Mouse (Mus musculus): ENCODE data around the gene Swt1.
"Not testable (repeated sequence)": the region's sequence is repeated elsewhere in the genome, so short reads cannot be mapped to it uniquely, and the experiment has no call there.

Swt1 gene

GRCm38 (mm10) chr1:151367721-151368324 lies 60.4 kb downstream of the Swt1 start:
- no peak for DNase-seq (ENCODE audit: low read depth, low spot score)

GRCm38 (mm10) chr1:151366944-151367605 lies 61.2 kb downstream of the Swt1 start:
- no peak for DNase-seq (ENCODE audit: low read depth, low spot score)

DNA sequence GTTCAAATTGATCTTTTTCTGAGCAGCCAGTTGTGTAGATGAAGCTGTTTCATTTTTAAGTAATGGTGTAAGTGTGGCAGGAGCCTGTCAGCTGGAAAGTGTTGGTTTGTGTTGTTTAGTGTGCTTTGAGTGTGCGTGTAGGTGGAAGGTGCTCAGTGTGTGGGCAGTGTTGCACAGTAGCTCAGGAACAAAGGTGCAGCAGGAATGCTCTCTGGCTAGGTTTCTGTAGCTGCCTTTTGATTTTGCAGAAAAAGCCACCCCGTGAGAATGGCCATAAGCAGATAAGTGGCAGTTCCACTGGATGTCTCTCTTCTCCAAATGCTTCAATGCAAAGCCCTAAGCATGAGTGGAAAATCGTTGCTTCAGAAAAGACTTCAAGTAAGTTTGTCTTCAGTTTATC lies 68.9 kb downstream of the Swt1 start:
- DNase-seq (ENCODE audit: low read depth, low spot score), result no peak

DNA sequence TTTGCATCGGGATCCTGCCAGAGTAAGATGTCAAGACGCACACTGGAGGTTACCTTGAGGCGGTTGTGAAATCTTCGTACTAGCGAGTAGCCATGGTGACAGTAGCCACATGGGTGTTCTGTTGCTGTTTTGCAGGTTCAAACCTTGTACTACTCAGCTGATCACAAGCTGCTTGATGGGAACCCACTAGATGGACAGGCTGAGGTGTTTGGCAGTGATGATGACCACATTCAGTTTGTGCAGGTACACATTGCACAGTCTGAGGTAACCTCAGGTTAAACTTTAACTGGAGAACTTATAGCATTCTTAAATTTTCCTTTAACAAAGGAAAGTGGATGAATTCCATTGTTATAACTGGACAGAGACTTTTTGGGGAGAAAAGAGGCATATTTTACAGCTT lies 72.3 kb downstream of the Swt1 start:
- no peak for DNase-seq (ENCODE audit: low read depth, low spot score)

DNA sequence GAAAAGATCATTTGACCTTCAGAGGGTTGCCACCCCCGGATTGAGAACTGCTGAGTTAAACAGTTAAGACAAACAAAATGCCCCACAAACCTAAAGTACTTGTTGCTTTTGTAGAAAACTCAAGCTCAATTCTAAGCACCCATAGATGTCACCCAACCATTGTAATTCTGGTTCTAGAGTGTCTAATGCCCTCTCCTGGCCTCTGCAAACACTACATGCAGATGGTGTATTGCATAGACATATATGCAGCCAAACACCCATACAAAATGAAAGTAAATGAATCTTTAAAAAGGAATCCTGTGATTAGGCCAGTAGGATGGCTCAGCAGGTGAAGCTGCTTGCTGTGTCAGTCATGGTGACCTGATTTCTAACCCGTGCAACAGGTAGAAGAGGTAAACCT lies 75.3 kb downstream of the Swt1 start:
- DNase-seq (ENCODE audit: low read depth, low spot score), result no peak

- DNase-seq (ENCODE audit: low read depth, low spot score), result not testable (repeated sequence)
These were observed 80.0 kb downstream of the Swt1 start for GRCm38 (mm10) chr1:151348293-151348692.

GRCm38 (mm10) chr1:151346681-151347127 lies 81.6 kb downstream of the Swt1 start:
- DNase-seq (ENCODE audit: low read depth, low spot score), result no peak

DNA sequence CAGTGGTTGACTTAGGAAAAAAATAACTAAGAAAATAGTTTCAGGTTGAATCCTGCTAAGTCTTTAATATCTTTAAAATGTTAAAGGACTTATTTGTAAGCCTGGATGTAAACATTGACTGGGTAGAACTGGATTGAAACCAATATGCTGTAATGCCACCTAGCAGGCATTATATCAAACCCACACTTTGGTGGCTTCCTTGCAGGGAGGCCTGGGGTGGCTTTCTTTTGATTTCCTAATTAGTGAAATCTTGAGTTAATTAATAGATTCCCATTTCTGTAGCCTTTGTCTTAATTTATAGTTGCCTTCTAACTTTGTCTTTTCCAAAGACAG lies 82.4 kb downstream of the Swt1 start:
- DNase-seq (ENCODE audit: low read depth, low spot score), result no peak

- peak; percentile 86 for DNase-seq (ENCODE audit: low read depth, low spot score)
These were observed 83.0 kb downstream of the Swt1 start for GRCm38 (mm10) chr1:151345109-151345862.

GRCm38 (mm10) chr1:151344283-151345108 lies 83.8 kb downstream of the Swt1 start, which contains the start of gene Ivns1abp:
Gene Ivns1abp, plus strand, starts transcription at chr1:151344477.
- peak; percentile 90 for DNase-seq (ENCODE audit: low read depth, low spot score)

GRCm38 (mm10) chr1:151343571-151344282 lies 84.5 kb downstream of the Swt1 start:
- DNase-seq (ENCODE audit: low read depth, low spot score), result no peak

DNA sequence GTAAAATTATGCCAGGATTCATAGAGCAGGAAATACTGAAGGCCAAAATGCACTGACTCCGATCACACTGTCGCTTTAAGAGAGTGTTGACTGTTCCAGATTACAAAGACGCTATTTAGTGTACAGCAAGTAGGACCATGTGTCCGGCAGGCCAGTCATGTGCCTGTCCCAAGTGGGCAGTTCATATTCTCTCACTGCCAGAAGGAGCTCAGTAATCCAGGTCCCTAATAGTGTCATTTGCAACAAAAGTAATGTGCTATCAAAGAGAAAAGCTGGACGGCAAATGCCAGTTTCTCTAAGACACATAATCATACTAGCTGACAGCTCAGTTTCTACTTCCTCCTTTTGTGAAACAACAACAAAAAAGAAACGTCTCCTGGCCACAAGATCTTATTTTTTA lies 85.3 kb downstream of the Swt1 start:
- DNase-seq (ENCODE audit: low read depth, low spot score), result no peak

DNA sequence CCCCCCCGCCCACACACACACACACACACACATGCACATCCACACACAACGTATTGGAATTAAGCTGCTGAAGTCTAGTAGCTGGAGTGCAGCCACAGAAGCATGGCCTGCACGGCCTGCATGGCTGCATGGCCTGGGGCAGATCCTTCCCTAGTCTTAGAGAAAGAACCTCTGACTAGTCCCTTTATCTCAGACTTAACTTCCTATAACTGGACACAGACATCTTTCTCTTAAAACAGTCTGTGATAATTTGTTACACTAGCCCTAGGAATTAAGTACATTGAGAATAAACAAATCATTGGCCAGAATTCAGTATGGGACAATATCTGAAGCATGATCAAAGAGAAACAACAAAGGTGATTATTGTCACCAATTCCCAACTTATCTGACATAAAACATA lies 85.9 kb downstream of the Swt1 start:
- DNase-seq (ENCODE audit: low read depth, low spot score), result no peak

- DNase-seq (ENCODE audit: low read depth, low spot score), result no peak
These were observed 86.8 kb downstream of the Swt1 start for GRCm38 (mm10) chr1:151341321-151342044.

GRCm38 (mm10) chr1:151338941-151339340 lies 89.3 kb downstream of the Swt1 start:
- no peak for DNase-seq (ENCODE audit: low read depth, low spot score)

DNA sequence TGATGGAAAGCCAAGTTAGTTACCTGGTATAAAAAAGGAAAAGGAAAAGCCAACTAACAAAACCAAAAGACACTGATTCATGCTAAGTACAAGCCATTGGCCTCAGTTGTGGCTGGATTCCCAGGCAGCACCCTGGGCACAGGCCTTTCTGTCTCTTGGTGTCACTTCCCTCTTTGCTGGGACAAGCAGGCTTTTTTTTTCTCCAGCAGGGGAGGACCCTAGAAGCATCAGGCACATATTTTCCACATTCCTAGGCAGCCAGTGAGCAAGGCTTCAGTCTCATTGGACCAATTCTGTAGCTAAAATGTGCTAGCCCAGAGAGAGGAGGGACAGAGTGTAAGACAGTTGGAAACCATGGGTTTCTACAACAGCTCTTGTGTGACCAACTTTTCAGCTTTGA lies 90.0 kb downstream of the Swt1 start:
- no peak for DNase-seq (ENCODE audit: low read depth, low spot score)

GRCm38 (mm10) chr1:151332819-151333218 lies 95.4 kb downstream of the Swt1 start:
- DNase-seq (ENCODE audit: low read depth, low spot score), result no peak

GRCm38 (mm10) chr1:151329601-151330000 lies 98.7 kb downstream of the Swt1 start:
- no peak for DNase-seq (ENCODE audit: low read depth, low spot score)

- DNase-seq (ENCODE audit: low read depth, low spot score), result no peak
These were observed 99.7 kb downstream of the Swt1 start for GRCm38 (mm10) chr1:151328341-151329097.

GRCm38 (mm10) chr1:151325328-151325727 lies 102.9 kb downstream of the Swt1 start:
- no peak for DNase-seq (ENCODE audit: low read depth, low spot score)
